Mouse (Mus musculus): ENCODE results near the gene Rhbdd3.

GRCm38 (mm10) chr11:5058783-5059182 lies 39.9 kb upstream of the Rhbdd3 start:
- no peak for TF ChIP-seq CTCF (IDR thresholded peaks at IDR 0.05; ENCODE audit: borderline replicate concordance, extremely low read depth, insufficient read depth, insufficient read length)
- TF ChIP-seq POLR2A (IDR thresholded peaks at IDR 0.05; ENCODE audit: borderline replicate concordance, extremely low read depth, insufficient read depth, insufficient read length, poor library complexity, severe bottlenecking) = no peak

Measured in brain, embryonic 14.5 days (tissue).